Mouse (Mus musculus) stomach, postnatal 0 days (tissue): ENCODE data around the gene Rcc1.

Experiments used
- CTCF ChIP-seq: IDR thresholded peaks from 2 replicates; pipeline ENCODE4 v1.5.1; 2016; ENCODE audit warnings: antibody characterized with exemption, low read depth, mild to moderate bottlenecking, moderate library complexity
- EP300 ChIP-seq: optimal IDR thresholded peaks from 2 replicates; pipeline ENCODE3; 2016; ENCODE audit warnings: antibody characterized with exemption

GRCm38 (mm10) chr4:132341451-132341850 is 12.0 kb downstream of the Rcc1 start:
- TF ChIP-seq EP300, result no peak
- no peak for TF ChIP-seq CTCF
